Mouse (Mus musculus) left cerebral cortex, postnatal 25 days (tissue): Measurements from ENCODE around the gene Gh. TPM values are rescaled to one million over a fixed set of nuclear protein-coding genes. Genes with fewer than 3 reads are reported as not detected.

Experiments used
- total RNA-seq, 2 experiments: library from RNA; stranded (reverse); gene quantifications; 2 replicates each; pipeline ENCODE4 v1.2.3; 2021

The Gh gene
- total RNA-seq, 2 experiments from 2014 or later: not detected

Other genes starting within 250 kb of the Gh start
- 10 to 100 TPM; 18.0 to 18.6 TPM for gene Taco1, start 235.8 kb downstream of the Gh start, total RNA-seq
- 10 to 100 TPM; 25.1 to 29.5 TPM for gene Map3k3, start 217.3 kb downstream of the Gh start, total RNA-seq
- gene Gm10840, start 141.0 kb downstream of the Gh start, total RNA-seq: not detected
- gene Limd2, start 141.0 kb downstream of the Gh start, total RNA-seq: 100 to 1,000 TPM; 101 to 103 TPM
- gene Strada, start 99.7 kb downstream of the Gh start, total RNA-seq: 10 to 100 TPM; 24.8 to 25.5 TPM
- 10 to 100 TPM; 79.9 to 83.7 TPM for gene Ccdc47, start 85.5 kb downstream of the Gh start, total RNA-seq
- gene Ddx42, start 84.9 kb downstream of the Gh start, total RNA-seq: 10 to 100 TPM; 64.1 to 68.2 TPM
- 10 to 100 TPM; 28.6 to 29.3 TPM for gene Ftsj3, start 45.8 kb downstream of the Gh start, total RNA-seq
- 100 to 1,000 TPM; 177 to 191 TPM for gene Psmc5, start 45.7 kb downstream of the Gh start, total RNA-seq
- 10 to 100 TPM; 13.2 to 15.8 TPM for gene Smarcd2, start 28.9 kb downstream of the Gh start, total RNA-seq
- gene Tcam1, start 25.2 kb downstream of the Gh start, total RNA-seq: under 1 TPM; 0.18 to 0.34 TPM
- gene Cd79b, start 12.9 kb upstream of the Gh start, total RNA-seq: under 1 TPM in 1 of 2 experiments, not detected in 1; 0.32 TPM
- not detected for gene Scn4a, start 51.4 kb upstream of the Gh start, total RNA-seq
- not detected for gene Prr29, start 63.6 kb upstream of the Gh start, total RNA-seq
- 1 to 10 TPM; 2.6 to 3.7 TPM for gene Icam2, start 86.2 kb upstream of the Gh start, total RNA-seq
- 1 to 10 TPM; 8.4 to 9.8 TPM for gene Ern1, start 186.0 kb upstream of the Gh start, total RNA-seq